Mouse (Mus musculus): ENCODE results near the gene Slc7a8. TPM values are rescaled to one million over a fixed set of nuclear protein-coding genes. Genes with fewer than 3 reads are reported as not detected.

Slc7a8 gene
- polyA plus RNA-seq, 1 experiment from 2014 or later: 5.0 TPM

DNA sequence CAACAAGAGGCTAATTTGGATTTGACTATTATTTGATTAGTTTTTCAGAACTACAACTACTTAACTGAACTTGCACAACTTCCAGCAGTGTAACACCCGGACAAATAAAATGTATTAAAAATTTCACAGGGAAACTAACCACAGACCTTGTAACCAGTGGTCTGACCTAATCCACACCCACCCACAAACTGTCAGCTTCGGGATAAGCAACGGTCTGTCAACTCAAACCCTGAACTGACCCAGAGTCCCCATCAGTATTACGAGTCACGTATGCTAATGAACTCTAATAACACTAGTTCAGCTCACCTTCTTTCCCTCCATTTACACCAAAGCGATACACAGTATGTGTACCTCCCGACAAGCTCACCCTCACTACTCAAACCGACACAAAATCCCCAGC, 96.3 kb downstream of the Slc7a8 start:
- no peaks in the 10 kb centered on the region for H3K27me3 ChIP-seq (ENCODE audit: control insufficient read depth, insufficient read depth, low read length)
- peaks cover 0 to 16% of the 10 kb centered on the region in 2 experiments; a peak in 2 of 4 replicates for H3K4me1 ChIP-seq (ENCODE audit: control insufficient read depth in 2 of 2, insufficient read depth in 2 of 2, low read length in 2 of 2)
- peaks cover 54% of the 10 kb centered on the region for H3K36me3 ChIP-seq (ENCODE audit: control insufficient read depth, insufficient read depth, low read length)
- whole genome bisulfite sequencing: 11% methylated on average over 8 of the region's 8 CpGs
- ATAC-seq (ENCODE audit: insufficient number of reproducible peaks, insufficient read depth, low FRiP score, low read depth): no peak
- H3K4me2 ChIP-seq (ENCODE audit: low read length): peak overlapping the region; percentile 86
- peak overlapping the region; percentile 82 to 90 for H3K4me3 ChIP-seq (ENCODE audit: control insufficient read depth in 1 of 2, insufficient read depth in 1 of 2, low read depth in 1 of 2, low read length in 2 of 2)
- peak overlapping the region; percentile 3 to 97; a peak in 2 of 4 replicates for H3K27ac ChIP-seq (replicated peaks in 1 of 2; ENCODE audit: control insufficient read depth in 1 of 2, insufficient read depth in 1 of 2, low read depth in 2 of 2, low read length in 2 of 2)
- H3K9ac ChIP-seq (ENCODE audit: low read length): peak overlapping the region; percentile 99
- no peaks in the 10 kb centered on the region for H3K9me3 ChIP-seq (ENCODE audit: control insufficient read depth, low read length)

DNA sequence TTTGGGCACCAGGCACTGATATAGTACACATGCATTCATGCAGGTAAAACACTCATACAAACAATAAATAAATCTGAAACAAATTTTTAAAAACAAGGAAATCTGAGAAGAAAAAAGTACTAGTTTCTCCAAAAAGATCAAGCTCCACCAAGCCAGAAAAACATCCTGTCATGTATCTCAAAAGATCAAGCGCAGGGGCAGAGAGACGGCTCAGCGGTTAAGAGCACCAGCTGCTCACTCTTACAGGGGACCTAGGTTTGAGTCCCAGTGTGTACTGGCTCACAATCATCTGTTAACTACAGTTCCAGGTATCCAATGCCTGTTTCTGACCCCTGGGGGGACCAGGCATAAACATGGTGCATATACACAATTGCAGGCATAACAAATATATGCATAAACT, 99.3 kb downstream of the Slc7a8 start:
- no peak overlapping the region for H3K27ac ChIP-seq (replicated peaks in 1 of 2; ENCODE audit: control insufficient read depth in 1 of 2, insufficient read depth in 1 of 2, low read depth in 2 of 2, low read length in 2 of 2)
- WGBS: 86% methylated on average over 3 of the region's 3 CpGs
- ATAC-seq (ENCODE audit: insufficient number of reproducible peaks, insufficient read depth, low FRiP score, low read depth): no peak

DNA sequence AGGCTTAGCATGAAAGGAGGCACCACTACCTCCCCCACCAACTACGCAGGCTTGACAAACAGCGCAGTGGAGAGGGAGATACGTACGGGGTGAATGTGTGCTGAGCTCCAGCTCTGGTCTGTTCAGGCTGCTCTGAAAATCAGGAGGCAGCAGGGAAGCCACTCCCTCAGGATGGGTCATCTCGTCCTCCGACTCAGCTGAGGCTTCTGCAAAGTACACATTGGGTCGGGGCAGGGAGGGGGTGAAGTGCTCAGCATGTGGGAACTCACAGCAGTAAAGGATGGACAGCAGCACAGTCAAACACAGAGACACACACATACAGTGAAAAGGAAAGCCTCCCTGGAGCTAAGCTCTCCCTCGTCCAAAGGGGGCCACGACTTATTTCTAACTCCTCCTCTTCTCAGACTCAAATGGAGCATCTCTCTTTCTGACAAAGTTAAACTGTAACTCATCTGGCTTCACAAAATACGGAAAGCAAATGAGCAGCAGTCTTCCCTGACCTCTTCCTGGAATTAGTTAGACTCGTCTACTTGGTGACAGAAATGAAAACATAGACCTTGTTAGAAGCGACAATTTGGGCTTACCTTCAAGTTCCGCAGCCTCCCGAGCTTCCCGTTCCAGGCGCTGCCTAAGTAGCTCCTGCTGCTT, 103.0 kb downstream of the Slc7a8 start:
- no peak overlapping the region for H3K4me2 ChIP-seq (ENCODE audit: low read length)
- no peak for ATAC-seq (ENCODE audit: insufficient number of reproducible peaks, insufficient read depth, low FRiP score, low read depth)
- peaks cover 85% of the 10 kb centered on the region for H3K36me3 ChIP-seq (ENCODE audit: control insufficient read depth, insufficient read depth, low read length)
- H3K4me1 ChIP-seq (ENCODE audit: control insufficient read depth in 2 of 2, insufficient read depth in 2 of 2, low read length in 2 of 2): no peaks in the 10 kb centered on the region
- H3K4me3 ChIP-seq (ENCODE audit: control insufficient read depth in 1 of 2, insufficient read depth in 1 of 2, low read depth in 1 of 2, low read length in 2 of 2): no peak overlapping the region
- no peaks in the 10 kb centered on the region for H3K27me3 ChIP-seq (ENCODE audit: control insufficient read depth, insufficient read depth, low read length)
- H3K9ac ChIP-seq (ENCODE audit: low read length): no peak overlapping the region
- H3K27ac ChIP-seq (replicated peaks in 1 of 2; ENCODE audit: control insufficient read depth in 1 of 2, insufficient read depth in 1 of 2, low read depth in 2 of 2, low read length in 2 of 2): no peak overlapping the region
- whole genome bisulfite sequencing: 87% methylated on average over 16 of the region's 16 CpGs
- no peaks in the 10 kb centered on the region for H3K9me3 ChIP-seq (ENCODE audit: control insufficient read depth, low read length)

More for the DNA sequence above, 99.3 kb downstream of the Slc7a8 start:
- Histone ChIP-seq H3K4me2 (ENCODE audit: low read length) (no peak overlapping the region), H3K27me3 (ENCODE audit: control insufficient read depth, insufficient read depth, low read length) (no peaks in the 10 kb centered on the region), H3K9me3 (ENCODE audit: control insufficient read depth, low read length) (no peaks in the 10 kb centered on the region), H3K9ac (ENCODE audit: low read length) (no peak overlapping the region), H3K4me3 (ENCODE audit: control insufficient read depth in 1 of 2, insufficient read depth in 1 of 2, low read depth in 1 of 2, low read length in 2 of 2) (no peak overlapping the region), H3K36me3 (ENCODE audit: control insufficient read depth, insufficient read depth, low read length) (peaks cover 60% of the 10 kb centered on the region), H3K4me1 (ENCODE audit: control insufficient read depth in 2 of 2, insufficient read depth in 2 of 2, low read length in 2 of 2) (peaks cover 0 to 8% of the 10 kb centered on the region in 2 experiments; a peak in 2 of 4 replicates)

GRCm38 (mm10) chr14:54676290-54676689, 105.5 kb downstream of the Slc7a8 start:
- Histone ChIP-seq H3K36me3 (ENCODE audit: control insufficient read depth, insufficient read depth, low read length) (peaks cover 86% of the 10 kb centered on the region), H3K27ac (replicated peaks in 1 of 2; ENCODE audit: control insufficient read depth in 1 of 2, insufficient read depth in 1 of 2, low read depth in 2 of 2, low read length in 2 of 2) (no peak overlapping the region), H3K9ac (ENCODE audit: low read length) (no peak overlapping the region), H3K27me3 (ENCODE audit: control insufficient read depth, insufficient read depth, low read length) (no peaks in the 10 kb centered on the region), H3K4me1 (ENCODE audit: control insufficient read depth in 2 of 2, insufficient read depth in 2 of 2, low read length in 2 of 2) (no peaks in the 10 kb centered on the region), H3K4me3 (ENCODE audit: control insufficient read depth in 1 of 2, insufficient read depth in 1 of 2, low read depth in 1 of 2, low read length in 2 of 2) (no peak overlapping the region), H3K4me2 (ENCODE audit: low read length) (no peak overlapping the region), H3K9me3 (ENCODE audit: control insufficient read depth, low read length) (no peaks in the 10 kb centered on the region)
- WGBS: 89% methylated on average over 5 of the region's 5 CpGs
- ATAC-seq (ENCODE audit: insufficient number of reproducible peaks, insufficient read depth, low FRiP score, low read depth): no peak

DNA sequence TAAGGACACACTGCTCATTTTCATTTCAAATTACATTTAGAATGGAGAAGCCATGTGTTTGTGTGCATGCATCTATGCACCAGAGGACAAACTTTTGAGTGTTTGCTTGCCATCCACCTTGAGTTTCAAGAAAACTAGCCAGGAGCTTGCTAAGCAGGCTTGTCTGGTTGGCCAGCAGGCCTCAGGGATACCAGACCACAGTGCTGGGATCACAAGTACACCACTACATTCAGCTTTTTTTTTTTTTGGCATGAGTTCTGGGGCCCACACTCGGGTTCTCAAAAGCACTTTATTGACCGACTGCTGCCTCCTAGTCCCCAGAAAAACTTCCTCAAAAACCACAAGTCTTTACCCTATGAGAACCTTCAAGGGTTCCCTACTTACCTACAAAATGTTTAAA, 107.4 kb downstream of the Slc7a8 start:
- H3K27me3 ChIP-seq (ENCODE audit: control insufficient read depth, insufficient read depth, low read length): no peaks in the 10 kb centered on the region
- WGBS: 70% methylated on average over 2 of the region's 2 CpGs
- no peak overlapping the region for H3K9ac ChIP-seq (ENCODE audit: low read length)
- no peak overlapping the region for H3K4me3 ChIP-seq (ENCODE audit: control insufficient read depth in 1 of 2, insufficient read depth in 1 of 2, low read depth in 1 of 2, low read length in 2 of 2)
- no peak overlapping the region for H3K4me2 ChIP-seq (ENCODE audit: low read length)
- H3K4me1 ChIP-seq (ENCODE audit: control insufficient read depth in 2 of 2, insufficient read depth in 2 of 2, low read length in 2 of 2): no peaks in the 10 kb centered on the region
- no peak for ATAC-seq (ENCODE audit: insufficient number of reproducible peaks, insufficient read depth, low FRiP score, low read depth)
- peaks cover 90% of the 10 kb centered on the region for H3K36me3 ChIP-seq (ENCODE audit: control insufficient read depth, insufficient read depth, low read length)
- H3K9me3 ChIP-seq (ENCODE audit: control insufficient read depth, low read length): no peaks in the 10 kb centered on the region
- H3K27ac ChIP-seq (replicated peaks in 1 of 2; ENCODE audit: control insufficient read depth in 1 of 2, insufficient read depth in 1 of 2, low read depth in 2 of 2, low read length in 2 of 2): 0 out of 4 replicates have a peak overlapping the region, but pooled peaks of 1 of the 2 experiments have one; percentile 14

Other genes starting within 250 kb of the Slc7a8 start
- 36.1 and 36.3 TPM in 2 replicates for gene Haus4, start 227.3 kb downstream of the Slc7a8 start, polyA plus RNA-seq (2014; fragmentation: Nextera tagmentation; extraction: Ambion mirVana)
- 22.4 and 25.4 TPM in 2 replicates for gene Ajuba, start 204.4 kb downstream of the Slc7a8 start, polyA plus RNA-seq (2014; fragmentation: Nextera tagmentation; extraction: Ambion mirVana)
- 4.7 and 7.1 TPM in 2 replicates for gene 4931414P19Rik, start 176.0 kb downstream of the Slc7a8 start, polyA plus RNA-seq (2014; fragmentation: Nextera tagmentation; extraction: Ambion mirVana)
- 336 and 345 TPM in 2 replicates for gene Psmb5, start 163.9 kb downstream of the Slc7a8 start, polyA plus RNA-seq (2014; fragmentation: Nextera tagmentation; extraction: Ambion mirVana)
- not detected in 2 replicates for gene Psmb11, start 160.5 kb downstream of the Slc7a8 start, polyA plus RNA-seq (2014; fragmentation: Nextera tagmentation; extraction: Ambion mirVana)
- gene Gm17606, start 141.0 kb downstream of the Slc7a8 start, polyA plus RNA-seq (2014; fragmentation: Nextera tagmentation; extraction: Ambion mirVana): not detected in 2 replicates
- 1.3 and 2.0 TPM in 2 replicates for gene Cdh24, start 140.6 kb downstream of the Slc7a8 start, polyA plus RNA-seq (2014; fragmentation: Nextera tagmentation; extraction: Ambion mirVana)
- 47.3 and 49.8 TPM in 2 replicates for gene 1700123O20Rik, start 95.7 kb downstream of the Slc7a8 start, polyA plus RNA-seq (2014; fragmentation: Nextera tagmentation; extraction: Ambion mirVana)
- gene Acin1, start 95.0 kb downstream of the Slc7a8 start, polyA plus RNA-seq (2014; fragmentation: Nextera tagmentation; extraction: Ambion mirVana): 69.1 and 81.1 TPM in 2 replicates
- gene Gm29776, start 83.1 kb downstream of the Slc7a8 start, polyA plus RNA-seq (2014; fragmentation: Nextera tagmentation; extraction: Ambion mirVana): 0.30 and 0.35 TPM in 2 replicates
- not detected in 2 replicates for gene Cebpe, start 69.8 kb downstream of the Slc7a8 start, polyA plus RNA-seq (2014; fragmentation: Nextera tagmentation; extraction: Ambion mirVana)
- gene Rnf212b, start 32.2 kb upstream of the Slc7a8 start, polyA plus RNA-seq (2014; fragmentation: Nextera tagmentation; extraction: Ambion mirVana): not detected in 2 replicates
- 8.2 and 9.5 TPM in 2 replicates for gene Homez, start 89.0 kb upstream of the Slc7a8 start, polyA plus RNA-seq (2014; fragmentation: Nextera tagmentation; extraction: Ambion mirVana)
- gene Ppp1r3e, start 95.6 kb upstream of the Slc7a8 start, polyA plus RNA-seq (2014; fragmentation: Nextera tagmentation; extraction: Ambion mirVana): 1.7 and 1.9 TPM in 2 replicates
- 3.0 and 4.3 TPM in 2 replicates for gene Bcl2l2, start 101.4 kb upstream of the Slc7a8 start, polyA plus RNA-seq (2014; fragmentation: Nextera tagmentation; extraction: Ambion mirVana)
- gene Gm20521, start 101.5 kb upstream of the Slc7a8 start, polyA plus RNA-seq (2014; fragmentation: Nextera tagmentation; extraction: Ambion mirVana): not detected in 2 replicates
- 80.6 and 83.8 TPM in 2 replicates for gene Pabpn1, start 110.6 kb upstream of the Slc7a8 start, polyA plus RNA-seq (2014; fragmentation: Nextera tagmentation; extraction: Ambion mirVana)
- gene Slc22a17, start 131.2 kb upstream of the Slc7a8 start, polyA plus RNA-seq (2014; fragmentation: Nextera tagmentation; extraction: Ambion mirVana): 18.5 and 25.6 TPM in 2 replicates
- gene Efs, start 144.2 kb upstream of the Slc7a8 start, polyA plus RNA-seq (2014; fragmentation: Nextera tagmentation; extraction: Ambion mirVana): 12.2 and 14.6 TPM in 2 replicates
- not detected in 2 replicates for gene Il25, start 150.7 kb upstream of the Slc7a8 start, polyA plus RNA-seq (2014; fragmentation: Nextera tagmentation; extraction: Ambion mirVana)
- gene Cmtm5, start 154.3 kb upstream of the Slc7a8 start, polyA plus RNA-seq (2014; fragmentation: Nextera tagmentation; extraction: Ambion mirVana): 0.58 and 0.72 TPM in 2 replicates
- gene Myh6, start 185.0 kb upstream of the Slc7a8 start, polyA plus RNA-seq (2014; fragmentation: Nextera tagmentation; extraction: Ambion mirVana): 2,542 and 2,728 TPM in 2 replicates
- not detected in 2 replicates for gene Gm17428, start 195.0 kb upstream of the Slc7a8 start, polyA plus RNA-seq (2014; fragmentation: Nextera tagmentation; extraction: Ambion mirVana)
- gene Myh7, start 212.7 kb upstream of the Slc7a8 start, polyA plus RNA-seq (2014; fragmentation: Nextera tagmentation; extraction: Ambion mirVana): 5,319 and 5,796 TPM in 2 replicates
- gene Ngdn, start 233.5 kb upstream of the Slc7a8 start, polyA plus RNA-seq (2014; fragmentation: Nextera tagmentation; extraction: Ambion mirVana): 53.8 and 54.9 TPM in 2 replicates